Mouse (Mus musculus) kidney, embryonic 15.5 days (tissue): Measurements from ENCODE around the gene Nphp1. TPM values are rescaled to one million over a fixed set of nuclear protein-coding genes. Genes with fewer than 3 reads are reported as not detected.

ENCODE experiments used
- ATAC-seq: fragments of 200-750 bp; cut with Nextera tagmentation; replicated peaks from 2 replicates; pipeline ENCODE4 v1.8.0; 2017; ENCODE audit warnings: moderate TSS enrichment; ENCODE audit not compliant: low FRiP score
- H3K27ac ChIP-seq: fragments of 300-500 bp; sonication (generic); 2 replicates; pipeline ENCODE4 v1.5.1; 2015; ENCODE audit warnings: mild to moderate bottlenecking, inconsistent platforms
- H3K27me3 ChIP-seq: fragments of 300-500 bp; sonication (generic); 2 replicates; pipeline ENCODE4 v1.6.1; 2015; ENCODE audit warnings: inconsistent platforms
- H3K36me3 ChIP-seq: fragments of 300-500 bp; sonication (generic); 2 replicates; pipeline ENCODE4 v1.6.1; 2015; ENCODE audit warnings: inconsistent platforms
- H3K4me1 ChIP-seq: fragments of 300-500 bp; sonication (generic); 2 replicates; pipeline ENCODE4 v1.6.1; 2015; ENCODE audit warnings: inconsistent platforms
- H3K4me2 ChIP-seq: fragments of 300-500 bp; sonication (generic); 2 replicates; pipeline ENCODE4 v1.6.1; 2015; ENCODE audit warnings: moderate library complexity, mild to moderate bottlenecking, inconsistent platforms
- H3K4me3 ChIP-seq: fragments of 300-500 bp; sonication (generic); replicated peaks from 2 replicates; pipeline ENCODE4 v1.5.1; 2015; ENCODE audit warnings: mild to moderate bottlenecking, inconsistent platforms
- H3K9ac ChIP-seq: fragments of 300-500 bp; sonication (generic); 2 replicates; pipeline ENCODE4 v1.6.1; 2015; ENCODE audit warnings: mild to moderate bottlenecking, inconsistent platforms
- H3K9me3 ChIP-seq: fragments of 300-500 bp; sonication (generic); replicated peaks from 2 replicates; pipeline ENCODE4 v1.6.1; 2016; ENCODE audit warnings: inconsistent platforms
- WGBS: fragments of 180-500 bp; shearing (Covaris S2); methylation state at CpG from one replicate; pipeline ENCODE4 v1.1.7; 2015; ENCODE audit warnings: mixed read lengths; 5-methylcytosine and 5-hydroxymethylcytosine counted together
- polyA plus RNA-seq: library from polyadenylated mRNA; unstranded; fragments of >200 nt; fragmentation: Nextera tagmentation; extraction: Ambion mirVana; gene quantifications from 2 replicates; pipeline ENCODE4 v1.2.1, GENCODE M21; 2015

Nphp1 gene
- 35.4 and 38.6 TPM in 2 replicates for polyA plus RNA-seq

DNA sequence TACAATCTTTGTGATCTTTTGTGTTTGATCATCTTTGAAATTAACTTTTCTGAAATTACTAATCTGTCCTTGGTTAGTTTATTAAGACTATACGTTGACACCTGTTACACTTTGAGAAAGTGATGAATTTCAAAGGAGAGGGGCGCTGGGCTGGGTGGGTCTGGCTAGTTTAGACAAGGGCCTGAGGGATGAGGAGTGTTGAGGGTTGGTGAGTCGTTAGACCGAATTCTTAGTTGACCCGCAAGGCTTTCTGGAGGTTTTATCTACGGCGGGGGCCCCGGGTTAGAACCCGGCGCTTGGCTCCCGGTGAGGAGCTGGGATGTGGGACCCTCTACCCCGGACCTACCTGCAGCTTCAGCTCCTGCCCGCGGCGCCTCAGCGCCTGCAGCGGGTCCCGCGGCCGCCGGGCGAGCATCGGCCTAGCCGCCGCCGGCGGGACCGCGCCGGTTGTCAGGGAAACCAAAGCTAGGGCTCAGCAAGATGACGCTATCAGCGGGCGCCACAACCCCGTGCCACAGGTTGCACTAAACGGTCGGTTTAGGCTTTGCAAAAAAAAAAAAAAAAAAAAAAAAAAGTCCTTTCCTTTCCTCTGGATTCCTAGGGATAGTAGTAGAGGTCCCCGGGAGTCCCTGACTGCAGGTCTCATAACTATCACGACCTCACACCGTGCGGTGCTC is at the start of gene Nphp1:
TSS of gene Nphp1 (minus strand) at position 458 of the 677 bp plus-strand sequence.
- peak within 1 kb of the TSS; percentile 72 for H3K4me2 ChIP-seq
- peak within 1 kb of the TSS; percentile 71 for H3K9ac ChIP-seq
- H3K4me3 ChIP-seq, result peak within 1 kb of the TSS; percentile 84
- peak within 1 kb of the TSS; percentile 67 for H3K27ac ChIP-seq
- H3K4me1 ChIP-seq, result peaks cover 26% of the 10 kb centered on the region
- WGBS, result under 1% methylated on average over 40 of the region's 40 CpGs
- peak; percentile 74 for ATAC-seq
- no peaks in the 10 kb centered on the region for H3K9me3 ChIP-seq
- no peaks in the 10 kb centered on the region for H3K27me3 ChIP-seq
- no peaks in the 10 kb centered on the region for H3K36me3 ChIP-seq

- 13% methylated on average over 2 of the region's 2 CpGs for WGBS
- no peak for ATAC-seq
- Histone ChIP-seq H3K27ac (no peak overlapping the region), H3K4me3 (no peak overlapping the region), H3K4me2 (no peak overlapping the region), H3K36me3 (peaks cover 4% of the 10 kb centered on the region; the same call in 1 of the 2 replicates), H3K9me3 (no peaks in the 10 kb centered on the region), H3K27me3 (peaks cover 19% of the 10 kb centered on the region), H3K4me1 (peaks cover 13% of the 10 kb centered on the region), H3K9ac (no peak overlapping the region)
These were observed 44.1 kb upstream of the Nphp1 start for GRCm38 (mm10) chr2:127832833-127833190.

- Histone ChIP-seq H3K36me3 (peaks cover 5% of the 10 kb centered on the region), H3K27ac (no peak overlapping the region), H3K9ac (0 out of 2 replicates have a peak overlapping the region, but pooled peaks have one; percentile 29), H3K27me3 (peaks cover 14% of the 10 kb centered on the region), H3K4me3 (peak overlapping the region; percentile 74), H3K9me3 (no peaks in the 10 kb centered on the region), H3K4me2 (peak overlapping the region; percentile 67), H3K4me1 (peaks cover 13% of the 10 kb centered on the region)
- 40% methylated on average over 11 of the region's 11 CpGs for WGBS
- peak; percentile 22; the same call in 1 of the 2 replicates for ATAC-seq
These were observed 43.6 kb upstream of the Nphp1 start for GRCm38 (mm10) chr2:127832103-127832832.

GRCm38 (mm10) chr2:127831401-127832102 is 42.9 kb upstream of the Nphp1 start, which contains the start of gene Bub1:
Bub1 (minus strand) TSS chr2:127831865.
- Histone ChIP-seq H3K27ac (no peak within 1 kb of the TSS), H3K27me3 (peaks cover 10% of the 10 kb centered on the region; the same call in 1 of the 2 replicates), H3K9ac (peak within 1 kb of the TSS; percentile 53), H3K9me3 (no peaks in the 10 kb centered on the region), H3K4me3 (peak within 1 kb of the TSS; percentile 74), H3K4me2 (peak within 1 kb of the TSS; percentile 67), H3K36me3 (peaks cover 10% of the 10 kb centered on the region), H3K4me1 (peaks cover 13% of the 10 kb centered on the region)
- peak; percentile 99 for ATAC-seq
- WGBS, result under 1% methylated on average over 56 of the region's 56 CpGs

DNA sequence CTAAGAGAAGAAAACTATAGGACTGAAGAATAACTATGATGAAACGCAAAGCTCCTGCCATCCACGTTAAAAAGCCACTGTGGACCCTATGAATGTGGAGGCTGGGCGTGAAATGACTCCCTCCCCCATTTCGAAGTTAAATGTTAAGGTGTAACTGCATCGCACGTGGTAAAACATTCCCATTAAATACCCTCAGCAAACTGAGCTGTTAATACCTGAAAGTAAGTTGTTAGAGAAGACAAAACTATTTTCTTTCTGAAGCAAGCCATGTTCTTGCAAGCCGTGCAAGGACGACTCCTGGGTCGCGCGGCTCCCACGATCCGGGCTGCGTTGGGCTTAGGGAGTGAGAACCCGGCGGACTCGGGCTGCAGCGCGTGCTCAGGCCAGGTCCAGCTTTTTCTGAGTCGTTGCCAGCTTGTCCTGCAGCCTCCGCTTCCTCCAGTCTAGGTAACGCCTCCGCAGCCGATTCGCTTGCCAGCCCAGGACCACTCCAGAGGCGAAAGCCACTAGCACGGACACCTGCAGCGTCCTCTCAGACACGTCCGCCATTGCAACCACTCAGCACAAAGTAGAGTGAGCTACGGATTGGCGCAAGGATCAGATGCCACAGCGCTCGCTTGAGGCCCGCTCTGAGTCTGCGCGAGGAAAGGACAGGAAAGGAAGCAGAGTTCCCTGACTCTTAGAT is 3.4 kb upstream of the Nphp1 start, which contains the start of gene Mtln:
TSS of gene Mtln (minus strand) at position 570 of the 685 bp plus-strand sequence.
- H3K9me3 ChIP-seq, result no peaks in the 10 kb centered on the region
- peak within 1 kb of the TSS; percentile 80 for H3K9ac ChIP-seq
- peak within 1 kb of the TSS; percentile 67 for H3K4me2 ChIP-seq
- ATAC-seq, result peak; percentile 94
- 1% methylated on average over 37 of the region's 37 CpGs for WGBS
- no peaks in the 10 kb centered on the region for H3K36me3 ChIP-seq
- H3K27ac ChIP-seq, result peak within 1 kb of the TSS; percentile 96
- no peaks in the 10 kb centered on the region for H3K27me3 ChIP-seq
- peak within 1 kb of the TSS; percentile 79 for H3K4me3 ChIP-seq
- H3K4me1 ChIP-seq, result peaks cover 26% of the 10 kb centered on the region

- Histone ChIP-seq H3K27ac (no peak overlapping the region), H3K9ac (peak overlapping the region; percentile 71; the same call in 1 of the 2 replicates), H3K27me3 (no peaks in the 10 kb centered on the region), H3K4me2 (peak overlapping the region; percentile 72), H3K36me3 (no peaks in the 10 kb centered on the region), H3K4me3 (peak overlapping the region; percentile 84), H3K9me3 (no peaks in the 10 kb centered on the region), H3K4me1 (peaks cover 26% of the 10 kb centered on the region)
- ATAC-seq, result no peak
- WGBS, result 23% methylated on average over 9 of the region's 9 CpGs
These were observed 1.1 kb upstream of the Nphp1 start for GRCm38 (mm10) chr2:127789651-127790270.

- Histone ChIP-seq H3K4me1 (peaks cover 26% of the 10 kb centered on the region), H3K36me3 (no peaks in the 10 kb centered on the region), H3K27me3 (no peaks in the 10 kb centered on the region), H3K4me3 (peak overlapping the region; percentile 84), H3K4me2 (peak overlapping the region; percentile 72), H3K9me3 (no peaks in the 10 kb centered on the region), H3K27ac (peak overlapping the region; percentile 67), H3K9ac (peak overlapping the region; percentile 71)
- WGBS, result 5% methylated on average over 11 of the region's 11 CpGs
- no peak for ATAC-seq
These were observed 441 bp upstream of the Nphp1 start for GRCm38 (mm10) chr2:127789138-127789537.

DNA sequence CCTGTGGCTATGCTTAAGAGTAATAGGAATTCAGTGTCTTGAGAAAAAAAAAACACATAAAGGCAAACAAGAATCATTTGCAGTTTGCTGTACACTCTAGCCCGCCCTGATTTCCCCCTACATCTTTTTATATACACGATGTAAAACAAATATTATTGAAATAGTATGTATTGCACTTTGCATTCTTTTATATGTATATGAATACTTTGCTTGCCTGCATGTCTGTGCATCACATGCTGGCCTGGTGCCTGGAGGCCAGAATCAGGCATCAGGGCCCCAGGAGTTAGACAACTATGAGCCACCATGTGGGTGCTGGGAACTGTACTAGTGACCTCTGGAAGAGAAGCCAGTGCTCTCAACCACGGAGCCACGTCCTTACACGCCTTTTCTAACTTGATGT is 1.5 kb downstream of the Nphp1 start:
- H3K4me1 ChIP-seq, result peaks cover 26% of the 10 kb centered on the region
- no peak overlapping the region for H3K9ac ChIP-seq
- H3K9me3 ChIP-seq, result no peaks in the 10 kb centered on the region
- 97% methylated on average over 5 of the region's 5 CpGs for WGBS
- H3K4me2 ChIP-seq, result no peak overlapping the region
- no peak overlapping the region for H3K4me3 ChIP-seq
- H3K36me3 ChIP-seq, result no peaks in the 10 kb centered on the region
- no peak for ATAC-seq
- no peaks in the 10 kb centered on the region for H3K27me3 ChIP-seq
- H3K27ac ChIP-seq, result no peak overlapping the region

- Histone ChIP-seq H3K4me2 (no peak overlapping the region), H3K36me3 (peaks cover 30% of the 10 kb centered on the region), H3K4me3 (no peak overlapping the region), H3K9me3 (no peaks in the 10 kb centered on the region), H3K27me3 (no peaks in the 10 kb centered on the region), H3K4me1 (peaks cover 5% of the 10 kb centered on the region; the same call in 1 of the 2 replicates), H3K9ac (no peak overlapping the region), H3K27ac (no peak overlapping the region)
- 83% methylated on average over 5 of the region's 5 CpGs for WGBS
- ATAC-seq, result no peak
These were observed 10.2 kb downstream of the Nphp1 start for GRCm38 (mm10) chr2:127778451-127778850.

GRCm38 (mm10) chr2:127775013-127775412 is 13.7 kb downstream of the Nphp1 start:
- Histone ChIP-seq H3K4me2 (no peak overlapping the region), H3K9ac (no peak overlapping the region), H3K4me3 (no peak overlapping the region), H3K9me3 (no peaks in the 10 kb centered on the region), H3K27ac (no peak overlapping the region), H3K36me3 (peaks cover 41% of the 10 kb centered on the region), H3K27me3 (no peaks in the 10 kb centered on the region), H3K4me1 (peaks cover 5% of the 10 kb centered on the region; the same call in 1 of the 2 replicates)
- 65% methylated on average over 3 of the region's 3 CpGs for WGBS
- ATAC-seq, result no peak

- no peak overlapping the region for H3K4me3 ChIP-seq
- H3K27ac ChIP-seq, result no peak overlapping the region
- peaks cover 42% of the 10 kb centered on the region for H3K36me3 ChIP-seq
- no peaks in the 10 kb centered on the region for H3K27me3 ChIP-seq
- peaks cover 5% of the 10 kb centered on the region; the same call in 1 of the 2 replicates for H3K4me1 ChIP-seq
- 41% methylated on average over 1 of the region's 1 CpGs for WGBS
- H3K4me2 ChIP-seq, result no peak overlapping the region
- no peak for ATAC-seq
- no peak overlapping the region for H3K9ac ChIP-seq
- no peaks in the 10 kb centered on the region for H3K9me3 ChIP-seq
These were observed 14.1 kb downstream of the Nphp1 start for GRCm38 (mm10) chr2:127774578-127774941.
